Mouse (Mus musculus) heart, embryonic 14.5 days (tissue): Measurements from ENCODE around the gene Gpr18. TPM values are rescaled to one million over a fixed set of nuclear protein-coding genes. Genes with fewer than 3 reads are reported as not detected.

Source experiments
- ATAC-seq: fragments of 200-750 bp; cut with Nextera tagmentation; 2 replicates; pipeline ENCODE4 v1.8.0; 2017; ENCODE audit warnings: low read depth, moderate TSS enrichment; ENCODE audit not compliant: insufficient number of reproducible peaks, insufficient read depth, low FRiP score
- H3K27ac ChIP-seq, 2 experiments: fragments of 200-500 bp in 1 of 2; fragments of 300-500 bp in 1 of 2; sonication (generic) in 1 of 2; replicated peaks in 1 of 2; 2 replicates each; pipeline ENCODE4 v1.5.1; 2012 to 2014; ENCODE audit warnings: low read depth in 2 of 2, low read length in 2 of 2, control low read depth in 1 of 2, mild to moderate bottlenecking in 1 of 2, mixed read lengths in 1 of 2; ENCODE audit not compliant: control insufficient read depth in 1 of 2, insufficient read depth in 1 of 2
- H3K27me3 ChIP-seq: fragments of 300-500 bp; sonication (generic); 2 replicates; pipeline ENCODE4 v1.6.1; 2014; ENCODE audit warnings: mild to moderate bottlenecking, low read length, control low read depth; ENCODE audit not compliant: control insufficient read depth, insufficient read depth
- H3K36me3 ChIP-seq: fragments of 300-500 bp; sonication (generic); 2 replicates; pipeline ENCODE4 v1.6.1; 2014; ENCODE audit warnings: mild to moderate bottlenecking, control low read depth, low read length, mixed read lengths; ENCODE audit not compliant: control insufficient read depth, insufficient read depth
- H3K4me1 ChIP-seq, 2 experiments: fragments of 200-500 bp in 1 of 2; fragments of 300-500 bp in 1 of 2; sonication (generic) in 1 of 2; 2 replicates each; pipeline ENCODE4 v1.6.1; 2012 to 2014; ENCODE audit warnings: low read length in 2 of 2, control low read depth in 1 of 2, mixed read lengths in 1 of 2; ENCODE audit not compliant: control insufficient read depth in 2 of 2, insufficient read depth in 2 of 2
- H3K4me2 ChIP-seq: fragments of 300-500 bp; sonication (generic); 2 replicates; pipeline ENCODE4 v1.6.1; 2014; ENCODE audit warnings: mild to moderate bottlenecking, low read length
- H3K4me3 ChIP-seq, 2 experiments: fragments of 200-500 bp in 1 of 2; fragments of 300-500 bp in 1 of 2; sonication (generic) in 1 of 2; 2 replicates each; pipeline ENCODE4 v1.5.1; 2012 to 2014; ENCODE audit warnings: low read length in 2 of 2, mild to moderate bottlenecking in 2 of 2, control low read depth in 1 of 2, low read depth in 1 of 2, moderate library complexity in 1 of 2; ENCODE audit not compliant: control insufficient read depth in 1 of 2, insufficient read depth in 1 of 2
- H3K9ac ChIP-seq: fragments of 300-500 bp; sonication (generic); 2 replicates; pipeline ENCODE4 v1.6.1; 2014; ENCODE audit warnings: mild to moderate bottlenecking, low read length
- H3K9me3 ChIP-seq: fragments of 300-500 bp; sonication (generic); 2 replicates; pipeline ENCODE4 v1.6.1; 2016; ENCODE audit warnings: low read length, control low read depth; ENCODE audit not compliant: control insufficient read depth
- WGBS: fragments of 180-500 bp; shearing (Covaris S2); extraction: QIAGEN DNeasy Blood & Tissue Kit; methylation state at CpG from one replicate; pipeline ENCODE4 v1.1.7; 2014; 5-methylcytosine and 5-hydroxymethylcytosine counted together
- polyA plus RNA-seq: library from polyadenylated mRNA; unstranded; fragments of >200 nt; fragmentation: Nextera tagmentation; extraction: Ambion mirVana; gene quantifications from 2 replicates; pipeline ENCODE4 v1.2.1, GENCODE M21; 2014

Gene Gpr18
- polyA plus RNA-seq, 1 experiment from 2014 or later: not detected

DNA sequence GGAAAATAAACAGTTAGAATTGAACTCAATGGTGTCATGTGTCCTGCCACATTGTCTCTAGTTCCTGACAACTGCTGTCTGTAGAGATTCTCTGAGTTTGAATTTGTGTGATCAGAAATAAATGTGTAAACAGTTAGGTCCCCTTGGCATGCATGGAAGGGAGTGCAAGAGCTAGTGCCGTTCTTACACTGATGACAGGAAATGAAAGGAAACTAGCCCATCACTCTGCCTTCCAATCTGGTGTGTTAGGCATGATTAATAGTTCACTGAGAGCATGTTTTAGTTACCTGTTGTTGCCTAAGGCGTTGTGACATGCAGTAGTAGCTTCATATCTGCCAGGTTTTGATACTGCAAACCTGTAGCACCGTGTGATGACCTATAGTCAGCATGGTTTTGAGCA lies 32.4 kb upstream of the Gpr18 start:
- no peaks in the 10 kb centered on the region for H3K27me3 ChIP-seq
- H3K9me3 ChIP-seq: no peaks in the 10 kb centered on the region
- no peak overlapping the region for H3K27ac ChIP-seq
- no peaks in the 10 kb centered on the region for H3K36me3 ChIP-seq
- no peak overlapping the region for H3K4me2 ChIP-seq
- ATAC-seq: no peak
- no peak overlapping the region for H3K9ac ChIP-seq
- 75% methylated on average over 3 of the region's 3 CpGs for WGBS
- no peak overlapping the region for H3K4me3 ChIP-seq
- 0 out of 4 replicates have a peak, but pooled peaks cover 2 to 4% of the 10 kb centered on the region in 2 experiments for H3K4me1 ChIP-seq

DNA sequence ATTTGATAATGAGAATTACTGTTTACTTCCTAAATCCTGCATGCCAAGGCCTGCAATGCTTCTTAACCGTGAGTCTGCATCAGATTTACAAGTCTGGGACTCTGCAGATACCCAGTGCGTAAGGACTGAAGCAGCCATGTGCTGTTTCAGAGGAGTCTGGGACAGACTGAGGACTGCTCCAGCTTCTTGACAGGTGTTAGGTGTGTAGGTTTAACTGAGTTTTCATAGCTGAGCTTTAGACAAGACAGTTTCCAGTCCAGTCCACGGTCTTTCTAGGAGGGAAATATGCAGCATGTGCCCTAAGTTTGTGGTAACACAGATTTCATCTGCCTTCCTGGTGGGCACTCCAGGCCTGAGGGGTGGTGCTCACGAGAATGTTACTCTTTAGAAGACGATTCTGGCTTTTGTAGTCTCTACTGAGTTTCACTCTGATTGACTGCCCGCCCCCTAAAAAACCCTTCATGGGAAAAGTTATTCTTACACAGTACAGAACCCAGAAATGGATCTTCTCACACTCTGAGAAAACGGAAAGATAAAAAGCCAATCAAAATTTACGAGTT lies 31.7 kb upstream of the Gpr18 start:
- H3K9me3 ChIP-seq: no peaks in the 10 kb centered on the region
- no peaks in the 10 kb centered on the region for H3K27me3 ChIP-seq
- WGBS: 76% methylated on average over 8 of the region's 8 CpGs
- no peaks in the 10 kb centered on the region for H3K36me3 ChIP-seq
- no peak overlapping the region for H3K9ac ChIP-seq
- ATAC-seq: no peak
- H3K4me1 ChIP-seq: 0 out of 4 replicates have a peak, but pooled peaks cover 2 to 4% of the 10 kb centered on the region in 2 experiments
- H3K4me3 ChIP-seq: no peak overlapping the region
- H3K27ac ChIP-seq: no peak overlapping the region
- no peak overlapping the region for H3K4me2 ChIP-seq

DNA sequence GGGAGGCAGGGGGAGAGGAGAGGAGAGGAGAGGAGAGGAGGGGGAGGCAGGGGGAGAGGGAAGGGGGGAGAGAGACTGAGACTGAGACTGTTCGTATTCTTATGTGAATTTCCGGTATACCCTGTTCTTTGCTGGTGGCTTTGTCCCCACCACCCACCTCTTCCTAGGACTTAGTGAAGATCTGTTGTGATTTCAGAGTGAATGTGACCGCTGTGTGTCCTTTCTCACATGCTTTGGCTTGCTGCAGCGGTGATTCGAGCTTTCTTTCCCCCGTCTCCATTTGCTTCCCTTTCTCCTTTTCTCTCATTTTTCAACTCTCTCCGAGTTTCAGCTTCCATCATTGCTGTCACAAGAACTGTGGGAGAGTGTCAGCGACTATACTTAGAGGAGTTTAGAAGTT lies 31.1 kb upstream of the Gpr18 start:
- no peak overlapping the region for H3K4me2 ChIP-seq
- no peaks in the 10 kb centered on the region for H3K36me3 ChIP-seq
- 73% methylated on average over 8 of the region's 8 CpGs for WGBS
- H3K27me3 ChIP-seq: no peaks in the 10 kb centered on the region
- no peak for ATAC-seq
- no peak overlapping the region for H3K4me3 ChIP-seq
- H3K9ac ChIP-seq: no peak overlapping the region
- H3K4me1 ChIP-seq: 0 out of 4 replicates have a peak, but pooled peaks cover 2 to 4% of the 10 kb centered on the region in 2 experiments
- H3K9me3 ChIP-seq: no peaks in the 10 kb centered on the region
- H3K27ac ChIP-seq: no peak overlapping the region

DNA sequence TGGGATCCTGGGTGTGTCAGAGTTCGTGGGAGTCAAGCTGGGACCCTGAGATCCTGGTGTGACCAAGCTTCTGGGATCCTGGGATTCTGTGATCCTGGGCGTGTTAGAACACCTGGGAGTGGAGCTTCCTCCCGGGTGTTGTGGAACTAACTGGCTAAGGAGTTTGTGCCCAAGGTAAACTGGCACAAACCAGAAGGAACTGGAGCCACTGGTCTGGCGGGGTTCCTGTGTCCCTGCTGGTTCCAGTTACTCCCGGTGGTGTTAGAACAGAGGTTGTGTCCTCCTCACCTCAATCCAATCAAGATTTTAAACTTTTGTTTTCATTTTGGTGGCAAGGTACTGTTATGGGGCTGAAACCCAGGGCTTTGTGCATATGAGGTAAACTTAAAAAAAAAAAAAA lies 30.6 kb upstream of the Gpr18 start:
- H3K27ac ChIP-seq: no peak overlapping the region
- H3K4me2 ChIP-seq: no peak overlapping the region
- no peaks in the 10 kb centered on the region for H3K36me3 ChIP-seq
- 79% methylated on average over 5 of the region's 5 CpGs for WGBS
- H3K9me3 ChIP-seq: no peaks in the 10 kb centered on the region
- H3K27me3 ChIP-seq: no peaks in the 10 kb centered on the region
- H3K4me3 ChIP-seq: no peak overlapping the region
- no peaks in the 10 kb centered on the region for H3K4me1 ChIP-seq
- no peak for ATAC-seq
- no peak overlapping the region for H3K9ac ChIP-seq

GRCm38 (mm10) chr14:121939582-121939981 lies 24.0 kb upstream of the Gpr18 start:
- 11% methylated on average over 3 of the region's 3 CpGs for WGBS
- ATAC-seq: no peak

DNA sequence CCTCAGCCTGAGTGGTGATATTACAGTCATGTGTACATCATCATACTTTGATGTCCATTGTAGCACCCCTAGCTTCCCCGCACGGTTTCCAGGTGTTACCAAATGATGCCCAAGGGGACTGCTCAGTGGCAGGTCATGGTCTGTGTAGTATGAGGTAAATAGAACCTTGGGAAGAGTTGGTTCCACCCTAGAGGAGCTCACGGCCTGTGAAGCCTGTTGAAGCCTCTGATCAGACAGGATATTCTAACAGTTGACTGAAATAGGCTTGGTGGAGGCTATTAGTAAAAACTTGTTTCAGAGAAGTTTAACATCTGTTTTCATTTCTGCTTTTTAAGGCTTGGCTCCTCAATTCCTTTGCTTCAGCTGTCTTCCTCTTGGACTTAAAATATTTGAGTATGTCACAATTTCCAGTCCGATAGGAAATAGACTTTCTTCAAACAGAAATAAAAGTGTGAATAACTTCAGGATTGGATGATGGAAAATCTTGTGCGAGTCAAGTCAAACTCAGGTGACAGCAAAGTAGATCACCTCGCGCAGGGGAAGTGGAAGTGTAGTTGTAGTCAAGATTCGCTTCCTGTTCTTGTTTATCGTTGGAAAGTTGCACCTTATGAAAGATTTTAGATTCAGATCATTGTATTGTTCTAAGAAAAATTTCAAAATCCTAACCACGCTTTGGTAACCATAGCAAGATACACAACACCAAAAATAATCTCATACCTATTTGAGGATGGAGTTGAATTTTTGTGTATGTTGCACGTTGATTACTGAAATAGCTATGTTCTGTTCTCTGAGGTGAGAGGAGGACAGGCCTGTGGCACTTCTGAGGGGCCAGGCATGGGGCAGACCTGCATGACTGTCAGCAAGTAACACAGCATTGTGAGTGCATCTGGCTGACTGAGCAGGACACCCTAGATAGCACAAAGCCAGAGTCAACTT lies 22.9 kb upstream of the Gpr18 start:
- Histone ChIP-seq H3K4me2 (no peak overlapping the region), H3K27ac (peak overlapping the region in 1 of 2 experiments; percentile 26; a peak in 1 of 4 replicates)
- ATAC-seq: no peak

More at GRCm38 (mm10) chr14:121939582-121939981, 24.0 kb upstream of the Gpr18 start:
- Histone ChIP-seq H3K9ac (no peak overlapping the region), H3K36me3 (no peaks in the 10 kb centered on the region), H3K9me3 (peaks cover 10% of the 10 kb centered on the region), H3K4me2 (no peak overlapping the region), H3K27ac (peak overlapping the region in 1 of 2 experiments; percentile 50; a peak in 1 of 4 replicates), H3K27me3 (no peaks in the 10 kb centered on the region), H3K4me3 (no peak overlapping the region), H3K4me1 (peaks cover 6 to 17% of the 10 kb centered on the region in 2 experiments)

GRCm38 (mm10) chr14:121937601-121938255 lies 22.1 kb upstream of the Gpr18 start:
- Histone ChIP-seq H3K36me3 (peaks cover 8% of the 10 kb centered on the region), H3K4me3 (no peak overlapping the region), H3K4me1 (peaks cover 6 to 17% of the 10 kb centered on the region in 2 experiments), H3K9ac (no peak overlapping the region), H3K27me3 (no peaks in the 10 kb centered on the region), H3K4me2 (no peak overlapping the region), H3K9me3 (peaks cover 10% of the 10 kb centered on the region), H3K27ac (peak overlapping the region in 1 of 2 experiments; percentile 55; a peak in 1 of 4 replicates)
- 64% methylated on average over 11 of the region's 11 CpGs for WGBS
- ATAC-seq: no peak

More for the DNA sequence above, 22.9 kb upstream of the Gpr18 start:
- Histone ChIP-seq H3K4me3 (no peak overlapping the region), H3K9ac (no peak overlapping the region), H3K4me1 (peaks cover 6 to 17% of the 10 kb centered on the region in 2 experiments), H3K36me3 (peaks cover 8% of the 10 kb centered on the region), H3K9me3 (peaks cover 10% of the 10 kb centered on the region), H3K27me3 (no peaks in the 10 kb centered on the region)
- WGBS: 74% methylated on average over 11 of the region's 11 CpGs
